Mouse (Mus musculus) embryonic facial prominence, embryonic 10.5 days (tissue): ENCODE data around the gene Tmem30b. TPM values are rescaled to one million over a fixed set of nuclear protein-coding genes. Genes with fewer than 3 reads are reported as not detected.

Source experiments
- DNase-seq: peaks from one replicate; pipeline ENCODE4 v3.0.0-alpha.2; 2017; ENCODE audit warnings: low spot score
- H3K27ac ChIP-seq: fragments of 300-500 bp; sonication (generic); replicated peaks from 2 replicates; pipeline ENCODE4 v1.5.1; 2016; ENCODE audit warnings: mild to moderate bottlenecking
- H3K27me3 ChIP-seq: fragments of 300-500 bp; sonication (generic); replicated peaks from 2 replicates; pipeline ENCODE4 v1.6.1; 2016; ENCODE audit warnings: low read depth, mild to moderate bottlenecking; ENCODE audit not compliant: poor library complexity, severe bottlenecking
- H3K36me3 ChIP-seq: fragments of 300-500 bp; sonication (generic); replicated peaks from 2 replicates; pipeline ENCODE4 v1.6.1; 2016; ENCODE audit warnings: mild to moderate bottlenecking, moderate library complexity
- H3K4me1 ChIP-seq: fragments of 300-500 bp; sonication (generic); 2 replicates; pipeline ENCODE4 v1.6.1; 2016
- H3K4me3 ChIP-seq: fragments of 300-500 bp; sonication (generic); 2 replicates; pipeline ENCODE4 v1.5.1; 2016; ENCODE audit warnings: mild to moderate bottlenecking, moderate library complexity
- H3K9me3 ChIP-seq: fragments of 300-500 bp; sonication (generic); 2 replicates; pipeline ENCODE4 v1.6.1; 2016; ENCODE audit warnings: mild to moderate bottlenecking
- WGBS: fragments of 180-500 bp; shearing (Covaris S2); methylation state at CpG from one replicate; pipeline ENCODE4 v1.1.7; 2016; 5-methylcytosine and 5-hydroxymethylcytosine counted together
- polyA plus RNA-seq: library from polyadenylated mRNA; unstranded; fragments of >200 nt; fragmentation: Nextera tagmentation; extraction: Ambion mirVana; gene quantifications from 2 replicates; pipeline ENCODE4 v1.2.1, GENCODE M21; 2016

The Tmem30b gene
- polyA plus RNA-seq, 1 experiment from 2014 or later = 11.0 TPM

GRCm38 (mm10) chr12:73506648-73507047 is 39.5 kb downstream of the Tmem30b start:
- DNase-seq = no peak
- H3K27ac ChIP-seq = no peak overlapping the region
- 86% methylated on average over 5 of the region's 5 CpGs for WGBS
- peaks cover 52% of the 10 kb centered on the region for H3K4me1 ChIP-seq
- no peaks in the 10 kb centered on the region for H3K9me3 ChIP-seq
- no peaks in the 10 kb centered on the region for H3K36me3 ChIP-seq
- H3K27me3 ChIP-seq = peaks cover 9% of the 10 kb centered on the region; the same call in 1 of the 2 replicates
- no peak overlapping the region for H3K4me3 ChIP-seq

- DNase-seq = no peak
- peaks cover 21% of the 10 kb centered on the region for H3K4me1 ChIP-seq
- no peaks in the 10 kb centered on the region for H3K36me3 ChIP-seq
- WGBS = 75% methylated on average over 5 of the region's 5 CpGs
- H3K9me3 ChIP-seq = no peaks in the 10 kb centered on the region
- no peak overlapping the region for H3K27ac ChIP-seq
- no peak overlapping the region for H3K4me3 ChIP-seq
- 0 out of 2 replicates have a peak, but pooled peaks cover 5% of the 10 kb centered on the region for H3K27me3 ChIP-seq
Observed at GRCm38 (mm10) chr12:73500689-73501326, 45.4 kb downstream of the Tmem30b start.

GRCm38 (mm10) chr12:73495172-73495571 is 51.0 kb downstream of the Tmem30b start:
- H3K9me3 ChIP-seq = no peaks in the 10 kb centered on the region
- no peaks in the 10 kb centered on the region for H3K36me3 ChIP-seq
- 40% methylated on average over 10 of the region's 10 CpGs for WGBS
- H3K27me3 ChIP-seq = 0 out of 2 replicates have a peak, but pooled peaks cover 5% of the 10 kb centered on the region
- H3K4me3 ChIP-seq = no peak overlapping the region
- H3K4me1 ChIP-seq = peaks cover 29% of the 10 kb centered on the region
- H3K27ac ChIP-seq = peak overlapping the region; percentile 0; the same call in 1 of the 2 replicates
- DNase-seq = peak; percentile 64

GRCm38 (mm10) chr12:73493929-73494530 is 52.2 kb downstream of the Tmem30b start:
- no peak overlapping the region for H3K4me3 ChIP-seq
- 89% methylated on average over 16 of the region's 16 CpGs for WGBS
- 0 out of 2 replicates have a peak, but pooled peaks cover 2% of the 10 kb centered on the region for H3K27me3 ChIP-seq
- no peaks in the 10 kb centered on the region for H3K9me3 ChIP-seq
- no peak overlapping the region for H3K27ac ChIP-seq
- no peak for DNase-seq
- H3K36me3 ChIP-seq = no peaks in the 10 kb centered on the region
- H3K4me1 ChIP-seq = peaks cover 26% of the 10 kb centered on the region

Other genes starting within 250 kb of the Tmem30b start
- gene Prkch, start 38.4 kb upstream of the Tmem30b start, polyA plus RNA-seq = 6.7 and 6.9 TPM in 2 replicates